Mouse (Mus musculus): ENCODE measurements around the gene Enpp4.

Gene Enpp4

DNA sequence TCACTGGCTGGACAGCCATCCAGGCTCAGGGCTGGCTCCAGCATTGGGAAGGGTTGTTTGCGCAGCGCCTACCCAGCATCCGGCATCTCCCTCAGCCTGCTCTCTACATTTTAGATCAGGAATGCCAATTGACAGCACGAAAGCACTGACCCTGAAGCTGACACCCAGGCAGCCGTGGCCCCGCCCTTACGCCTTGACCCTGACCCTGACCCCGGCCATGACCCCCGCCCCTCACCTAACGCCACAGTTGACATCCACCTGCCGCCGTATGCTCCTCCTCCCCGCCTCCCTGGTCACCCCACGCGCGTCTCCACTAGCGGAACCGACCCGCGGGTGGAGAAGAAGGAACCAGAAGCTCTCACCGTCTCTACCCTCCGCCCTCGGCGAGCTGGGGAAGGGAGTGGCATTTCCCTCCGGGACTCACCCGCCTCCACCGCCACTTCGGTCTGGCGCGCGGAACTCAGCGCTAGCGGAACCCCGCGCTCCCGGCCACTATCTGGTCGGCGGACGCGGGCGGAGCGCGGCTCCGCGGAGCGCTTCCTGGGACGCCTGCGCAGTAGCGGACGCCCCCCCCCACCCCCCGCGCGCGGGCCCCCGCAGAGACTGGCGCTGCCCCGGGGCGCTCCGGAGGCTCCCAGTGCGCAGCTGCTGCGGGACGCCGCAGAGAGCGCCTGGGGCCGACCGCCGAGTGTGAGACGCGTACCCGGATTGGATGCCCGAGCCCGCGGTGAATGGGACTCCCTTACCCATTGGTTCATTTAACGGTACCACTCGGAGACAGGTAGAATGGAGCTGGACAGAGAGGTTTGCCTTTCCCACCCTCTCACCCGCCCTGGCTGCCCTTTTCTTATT is at the start of gene Enpp4:
Gene Enpp4, minus strand, starts transcription at position 523 of the 852 bp plus-strand sequence.
- DNase-seq: peak; percentile 93

DNA sequence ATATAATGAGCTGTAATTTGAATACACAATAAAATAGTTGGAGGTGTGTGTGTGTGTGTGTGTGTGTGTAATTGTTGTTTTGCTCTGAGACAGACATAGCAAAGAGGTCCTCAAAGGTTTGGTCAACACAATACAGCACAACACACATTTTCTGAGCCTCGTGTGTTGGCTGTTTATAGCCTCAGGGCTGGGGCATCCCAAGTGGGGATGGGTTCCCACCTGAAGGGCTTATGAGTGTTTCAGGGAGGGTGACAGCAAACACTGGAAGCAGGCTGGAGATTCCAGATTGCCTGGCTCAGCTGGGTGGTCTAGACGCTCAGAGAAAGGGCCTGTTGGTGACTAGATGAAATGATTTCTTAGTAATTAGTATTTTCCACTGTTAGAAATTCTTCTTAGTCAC is 49.6 kb upstream of the Enpp4 start:
- DNase-seq: no peak

DNA sequence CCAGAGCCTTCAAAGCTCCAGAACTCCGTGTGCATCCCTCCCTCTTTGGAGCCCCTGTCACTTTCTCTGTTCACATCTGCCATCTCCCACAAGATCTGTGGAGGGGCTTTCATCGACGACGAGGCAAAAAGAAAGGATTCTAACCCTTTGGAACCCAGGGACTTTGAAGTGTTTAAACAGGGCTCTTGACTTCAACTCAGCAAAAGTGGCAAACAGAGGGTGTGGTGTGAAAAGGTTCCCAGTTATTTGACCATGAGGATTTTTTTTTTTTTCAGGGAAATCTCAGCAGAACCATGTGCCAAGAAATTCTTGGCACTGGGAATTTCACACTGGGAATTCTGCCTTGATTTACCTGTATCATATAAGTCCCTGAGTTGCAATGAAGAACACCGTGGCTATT is 48.3 kb upstream of the Enpp4 start:
- no peak for DNase-seq

DNA sequence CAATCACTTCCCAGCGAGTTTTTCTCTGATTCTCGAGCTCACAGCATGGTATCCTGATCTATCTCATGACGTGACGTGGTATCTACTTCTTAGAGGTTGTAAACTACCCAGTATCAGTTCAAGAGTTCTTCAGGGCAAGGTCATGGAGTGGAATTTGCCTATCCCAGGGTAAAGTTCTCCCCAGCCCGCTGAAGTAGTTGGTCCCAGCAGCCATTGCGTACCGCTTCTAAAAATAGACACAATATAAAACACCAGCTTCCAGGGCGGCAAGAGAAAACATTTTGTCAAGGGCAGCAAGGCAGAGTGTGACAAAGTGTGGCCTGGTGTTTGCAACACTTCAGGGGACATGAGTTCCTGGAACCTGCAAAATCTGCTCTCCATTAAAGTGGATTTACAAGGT is 46.3 kb upstream of the Enpp4 start:
- DNase-seq: no peak

DNA sequence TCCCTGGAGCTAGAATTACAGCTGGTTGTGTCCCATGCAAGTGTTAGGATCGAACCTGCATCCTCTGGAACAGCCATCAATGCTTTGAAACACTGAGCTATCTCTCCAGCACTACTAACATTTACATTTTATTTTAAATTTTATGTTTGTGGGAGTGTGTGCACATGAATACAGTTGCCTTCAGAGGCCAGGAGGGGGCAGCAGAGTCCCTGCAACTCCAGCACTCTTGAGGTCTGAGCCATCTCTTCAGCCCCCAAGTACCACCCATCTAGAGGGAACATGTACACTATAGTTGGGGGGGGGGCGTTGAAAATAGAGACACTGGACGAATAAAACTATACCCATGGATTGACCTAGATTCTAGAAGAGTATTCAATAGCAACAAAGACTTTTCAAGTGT is 45.5 kb upstream of the Enpp4 start:
- DNase-seq: no peak

DNA sequence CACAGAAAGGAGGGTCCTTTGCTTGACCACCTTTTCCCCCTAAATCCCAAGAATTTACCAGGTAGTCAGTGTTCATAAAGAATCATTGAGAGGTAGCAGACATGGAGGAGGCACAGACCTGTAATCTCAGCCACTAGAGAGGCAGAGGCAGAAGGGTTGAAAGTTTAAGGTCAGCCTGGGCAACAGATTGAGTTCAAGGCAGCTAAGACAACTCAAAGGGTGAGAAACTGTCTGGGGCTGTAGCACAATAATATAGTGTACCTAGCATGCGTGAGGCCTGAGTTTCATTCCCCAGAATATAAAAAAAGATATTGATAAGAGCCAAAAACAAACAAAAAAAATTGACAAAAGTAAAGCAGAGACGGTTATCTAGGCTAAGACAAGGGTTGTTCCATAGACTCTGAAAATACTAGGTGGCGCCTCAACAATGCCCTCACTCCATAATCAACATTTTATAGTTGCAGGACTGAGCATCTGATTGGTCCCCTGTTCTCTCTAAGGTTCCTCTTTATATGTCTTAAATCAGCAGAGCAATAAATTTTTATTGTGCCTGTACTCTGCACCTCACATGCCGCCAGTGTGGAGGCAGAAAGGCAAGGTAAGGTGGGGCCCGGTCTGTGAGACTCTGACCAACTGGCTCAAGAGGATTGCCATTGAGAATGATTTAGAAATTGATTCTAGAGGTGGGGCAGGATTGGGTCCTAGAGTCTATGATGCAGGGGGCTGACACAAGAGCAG is 42.7 kb upstream of the Enpp4 start:
- DNase-seq: no peak

DNA sequence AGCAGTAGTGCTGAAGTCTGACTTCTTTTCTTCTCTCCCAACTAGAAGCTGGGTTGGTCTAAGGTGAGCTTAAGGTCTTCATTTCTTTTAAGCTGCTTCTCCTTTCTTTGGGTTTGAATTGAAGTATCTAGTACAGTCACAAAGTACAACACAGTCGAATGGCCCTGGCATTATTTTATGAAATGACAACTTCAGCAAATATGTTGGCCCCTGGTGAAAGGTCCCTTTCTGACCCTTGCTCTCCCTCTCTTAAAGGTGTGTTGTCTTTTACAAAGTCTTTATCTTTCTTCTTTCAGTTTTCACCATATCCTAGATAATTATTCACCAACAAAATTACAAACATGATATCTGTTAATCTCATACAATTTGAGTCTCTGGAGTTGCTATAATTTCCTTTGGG is 40.2 kb upstream of the Enpp4 start:
- no peak for DNase-seq

DNA sequence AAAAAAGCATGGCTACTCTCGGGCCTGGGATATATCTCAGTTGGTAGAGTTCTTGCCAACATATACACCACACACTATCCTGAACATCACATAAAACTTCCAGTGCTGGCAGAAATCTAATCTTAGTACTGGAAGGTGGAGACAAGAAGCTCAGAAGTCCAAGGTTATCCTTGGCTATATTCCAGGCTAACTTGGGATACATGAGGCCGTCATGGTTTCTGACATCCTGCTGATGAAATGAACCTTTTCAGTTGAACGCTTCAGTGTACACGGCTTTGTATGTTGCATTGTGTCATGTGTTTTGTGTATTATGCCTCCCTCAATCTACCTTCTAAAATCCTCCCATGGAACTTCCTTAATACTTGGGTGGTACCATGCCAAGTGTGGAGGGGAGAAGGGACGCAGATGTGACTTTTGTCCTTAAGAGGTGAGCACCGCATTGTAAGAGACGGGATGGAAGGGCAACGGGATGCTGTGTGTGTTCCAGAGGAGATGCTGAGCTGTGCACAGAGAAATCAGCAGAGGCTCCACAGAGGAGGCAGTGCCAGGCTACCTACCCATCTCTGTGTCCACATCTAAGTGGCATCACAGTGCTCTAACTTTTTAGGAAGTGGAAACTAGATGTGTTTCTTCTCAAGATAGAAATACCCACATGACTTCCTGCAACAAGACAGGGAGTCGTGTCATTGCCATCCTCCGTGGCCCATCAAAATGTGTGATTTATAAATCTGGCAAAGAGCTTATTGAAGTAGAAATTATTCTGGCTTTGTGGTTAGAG is 31.4 kb upstream of the Enpp4 start:
- DNase-seq: no peak

DNA sequence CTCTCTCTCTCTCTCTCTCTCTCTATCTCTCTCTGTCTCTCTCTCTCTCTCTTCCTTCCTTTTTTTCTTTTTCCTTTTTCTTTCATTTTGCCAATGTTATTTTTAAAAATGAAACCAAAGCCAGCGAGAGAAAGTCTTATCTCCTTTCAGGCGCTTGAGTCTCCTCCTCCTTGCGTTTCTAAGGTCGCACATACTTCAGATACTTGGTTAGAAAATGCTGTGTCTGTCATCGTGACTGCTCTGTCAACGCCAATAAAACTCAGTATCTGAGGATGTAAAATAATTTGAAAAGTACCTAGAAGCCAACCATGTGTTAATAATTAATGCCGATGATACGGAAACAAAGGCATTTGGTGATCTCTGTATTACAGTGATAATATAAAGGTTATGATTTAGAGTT is 30.4 kb upstream of the Enpp4 start:
- DNase-seq: no peak

DNA sequence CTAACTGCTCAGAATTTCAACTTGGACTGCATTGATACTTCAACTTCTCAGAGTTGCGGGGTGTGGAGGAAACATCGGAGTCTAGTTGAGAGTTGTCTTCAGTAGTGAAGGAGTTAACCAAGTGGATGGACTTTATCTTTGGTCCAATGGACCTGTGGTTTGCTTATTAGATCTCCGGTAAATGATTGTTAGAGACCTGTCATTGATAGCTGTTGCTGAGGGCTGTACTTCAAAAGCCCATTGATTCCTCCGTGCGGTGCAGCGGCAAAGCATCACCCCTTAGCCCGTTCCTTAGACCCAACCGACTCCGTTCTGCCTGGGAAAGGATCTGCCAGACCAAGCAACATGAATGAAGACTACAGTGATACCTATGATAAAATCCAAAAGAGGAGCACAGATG is 28.9 kb upstream of the Enpp4 start:
- no peak for DNase-seq

DNA sequence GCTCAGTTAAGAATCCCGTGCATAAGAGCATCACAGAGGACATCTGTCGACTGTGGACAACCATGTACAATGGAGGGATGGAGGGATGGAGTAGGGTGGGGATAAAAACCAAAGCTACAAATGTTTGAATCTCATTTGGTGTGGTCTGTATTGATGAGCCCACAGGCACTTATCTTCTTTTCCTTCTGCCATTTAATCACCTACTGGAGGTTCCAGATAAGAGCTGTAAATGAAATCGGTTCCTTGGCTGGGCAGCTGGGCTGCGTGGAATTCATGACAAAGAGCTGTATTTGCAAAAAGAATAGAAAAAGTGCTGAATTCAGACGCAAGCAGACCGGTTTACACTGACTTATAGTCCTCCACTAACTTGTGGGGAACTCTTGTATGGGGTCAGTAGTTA is 28.5 kb upstream of the Enpp4 start:
- no peak for DNase-seq

DNA sequence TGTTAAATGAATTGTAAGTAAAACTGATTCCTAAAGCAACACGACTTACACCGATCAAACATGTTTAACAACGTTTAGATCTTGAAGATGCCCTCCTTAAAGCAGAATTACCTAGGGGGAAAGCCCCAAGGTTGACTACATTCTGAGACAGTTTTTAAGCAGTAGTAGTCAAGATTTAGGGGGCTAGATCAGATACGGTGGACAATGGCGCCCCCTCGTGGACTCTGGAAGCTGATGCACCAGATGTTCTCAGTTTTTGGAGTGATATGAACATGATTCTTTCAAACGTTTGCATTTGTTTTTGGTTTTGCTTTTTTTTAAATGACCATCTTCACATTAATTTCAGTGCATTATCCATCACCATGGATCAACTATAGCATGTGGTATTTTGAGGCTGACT is 24.8 kb upstream of the Enpp4 start:
- peak; percentile 23 for DNase-seq

DNA sequence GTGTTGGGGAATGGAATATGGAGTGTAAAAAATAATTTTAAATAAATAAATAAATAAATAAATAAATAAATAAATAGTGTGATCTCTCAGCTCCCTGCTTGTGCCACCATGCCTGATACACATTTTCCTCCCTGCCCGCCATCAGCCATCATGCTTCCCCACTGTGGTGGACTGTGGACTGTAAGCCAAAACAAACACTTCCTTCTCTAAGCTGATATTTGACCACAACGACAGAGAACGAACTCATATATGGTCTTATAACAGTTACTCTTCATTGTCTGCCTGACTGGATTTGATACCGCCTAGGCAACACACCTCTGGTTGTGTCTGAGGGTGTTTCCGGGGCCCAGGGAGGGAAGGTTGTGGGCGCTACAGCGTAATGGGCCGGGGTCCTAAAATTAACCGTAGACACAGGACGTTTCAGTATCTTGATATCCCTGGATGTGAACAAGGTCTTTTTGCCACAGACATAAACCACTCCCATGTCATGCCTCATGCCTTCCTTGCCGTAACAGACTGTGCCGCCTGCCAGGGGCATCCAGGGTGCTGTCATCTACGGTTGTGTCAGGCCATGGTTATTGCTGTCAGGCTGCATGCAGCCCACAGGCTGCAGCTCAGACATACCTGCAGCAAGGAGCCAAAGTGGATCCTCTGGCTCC is 23.6 kb upstream of the Enpp4 start:
- no peak for DNase-seq

DNA sequence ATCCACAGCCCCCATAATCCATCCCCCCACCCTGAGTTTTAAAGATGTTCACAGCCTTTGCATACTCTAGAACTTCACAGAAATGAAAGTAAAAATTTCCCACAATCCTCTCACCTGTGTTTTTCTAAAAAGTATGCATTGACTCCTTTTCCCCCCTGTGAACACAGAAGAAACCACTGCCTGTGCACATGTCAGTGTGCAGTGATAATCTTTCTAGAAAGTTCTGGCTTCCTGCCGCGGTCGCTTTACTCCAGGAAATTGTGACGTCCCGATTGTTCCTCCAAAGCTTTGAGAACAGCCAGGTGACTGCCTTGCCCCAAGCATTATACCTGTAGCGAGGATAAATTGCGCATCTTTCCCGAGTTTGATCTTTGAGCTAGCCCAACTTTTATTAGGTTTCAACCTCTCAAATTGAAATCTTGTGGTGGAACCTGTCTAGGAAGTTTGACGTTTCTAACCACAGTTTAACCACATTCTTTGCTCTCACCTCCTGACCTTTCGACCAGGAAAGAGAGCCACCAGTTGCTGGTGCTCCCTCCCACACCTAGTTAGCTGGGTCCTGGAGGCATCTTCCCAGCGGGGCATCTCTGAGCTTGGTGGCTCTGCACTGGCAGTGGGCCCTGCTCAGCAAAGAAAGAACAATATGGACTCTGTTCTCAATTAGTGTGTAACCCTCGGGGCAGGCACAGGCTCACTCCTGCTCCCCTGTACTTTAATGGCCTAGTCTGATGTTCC is 15.9 kb upstream of the Enpp4 start:
- peak; percentile 38 for DNase-seq

DNA sequence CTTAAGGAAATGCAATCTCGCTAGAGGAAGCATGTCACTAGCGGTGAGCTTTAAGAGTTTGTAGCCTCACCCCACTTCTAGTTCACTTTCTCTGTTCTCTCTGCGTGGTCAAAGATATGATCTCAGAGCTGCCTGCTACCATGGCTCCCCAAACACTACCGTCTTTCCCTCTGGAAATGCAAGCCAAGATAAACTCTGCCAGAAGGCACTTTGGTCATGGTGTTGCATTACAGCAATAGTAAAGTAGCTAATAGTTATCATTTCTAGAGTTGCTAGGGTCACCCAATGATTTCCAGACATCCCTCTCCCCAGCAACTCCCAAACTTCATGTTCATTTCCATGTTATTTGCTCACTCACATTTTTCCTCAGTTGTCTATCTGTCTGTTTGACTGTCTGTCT is 12.6 kb upstream of the Enpp4 start:
- DNase-seq: no peak

DNA sequence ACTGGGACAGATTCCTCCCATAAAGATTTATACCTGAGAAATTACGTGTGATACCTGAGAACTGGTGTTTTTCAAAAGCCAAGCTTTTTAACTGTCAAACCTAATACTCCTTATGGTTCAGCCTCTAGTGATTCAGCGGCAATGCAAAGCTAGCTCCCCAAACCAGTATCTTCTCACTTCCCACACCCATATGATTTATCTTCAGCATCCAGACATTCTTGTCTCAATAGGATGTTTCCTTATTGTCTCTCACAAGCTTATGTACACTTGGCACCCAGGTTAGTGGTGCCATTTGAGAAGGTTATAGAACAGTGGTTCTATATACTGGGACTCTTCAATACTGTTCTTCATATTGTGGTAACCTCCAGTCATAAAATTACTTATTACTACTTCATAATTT is 12.1 kb upstream of the Enpp4 start:
- DNase-seq: no peak

DNA sequence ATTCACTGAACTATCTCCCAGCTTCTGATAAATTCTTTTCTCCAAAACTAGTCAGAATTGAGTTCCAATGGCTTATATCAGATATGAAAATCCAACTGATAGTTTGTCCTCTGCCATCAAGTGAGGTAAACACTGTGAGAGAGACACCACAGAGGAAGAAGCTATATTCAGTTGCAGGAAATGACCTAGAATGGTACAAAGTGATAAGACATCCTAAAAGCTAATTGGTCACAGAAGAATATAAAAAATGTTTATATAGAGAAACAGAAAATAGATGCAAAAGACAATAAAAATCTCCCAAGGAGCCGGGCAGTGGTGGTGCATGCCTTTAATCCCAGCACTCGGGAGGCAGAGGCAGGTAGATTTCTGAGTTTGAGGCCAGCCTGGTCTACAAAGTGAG is 11.0 kb upstream of the Enpp4 start:
- no peak for DNase-seq

DNA sequence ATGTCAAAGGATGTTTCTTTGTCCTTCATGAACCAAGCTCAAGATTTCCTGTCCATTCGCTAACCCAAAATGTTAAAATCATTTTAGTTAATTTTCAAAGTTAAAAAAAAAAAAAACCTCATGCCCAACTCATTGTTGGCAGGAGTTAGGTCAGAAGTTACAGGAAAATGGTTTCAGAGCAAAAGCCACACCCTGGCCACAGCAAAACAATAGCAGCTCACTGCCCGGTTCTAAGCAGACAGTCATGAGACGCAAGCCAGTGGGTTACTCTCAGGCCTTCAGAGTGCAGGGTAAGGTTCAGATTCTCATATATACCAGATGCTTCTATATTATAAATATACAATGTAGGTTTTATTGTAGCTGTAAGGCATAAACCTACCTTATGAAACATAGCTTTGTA is 2.7 kb upstream of the Enpp4 start:
- DNase-seq: no peak

DNA sequence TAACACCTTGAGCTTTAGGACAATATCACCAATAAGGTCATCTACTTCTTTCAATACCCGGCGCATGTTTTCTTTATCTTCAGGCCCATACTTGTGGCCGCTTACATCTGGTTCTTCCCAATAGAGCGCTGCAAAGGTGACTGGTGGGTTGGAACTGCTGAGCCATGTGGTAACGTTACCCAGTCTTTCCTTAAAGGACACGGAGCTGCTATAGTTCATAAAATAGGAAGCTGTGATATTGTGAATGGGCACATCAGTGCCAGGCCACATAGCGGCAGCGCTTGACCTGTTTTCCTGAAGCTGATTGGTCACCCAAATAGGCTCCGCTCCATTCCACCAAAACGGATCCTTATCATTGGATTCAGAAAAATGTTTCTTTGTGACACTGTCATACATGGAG is 3.6 kb downstream of the Enpp4 start:
- no peak for DNase-seq

DNA sequence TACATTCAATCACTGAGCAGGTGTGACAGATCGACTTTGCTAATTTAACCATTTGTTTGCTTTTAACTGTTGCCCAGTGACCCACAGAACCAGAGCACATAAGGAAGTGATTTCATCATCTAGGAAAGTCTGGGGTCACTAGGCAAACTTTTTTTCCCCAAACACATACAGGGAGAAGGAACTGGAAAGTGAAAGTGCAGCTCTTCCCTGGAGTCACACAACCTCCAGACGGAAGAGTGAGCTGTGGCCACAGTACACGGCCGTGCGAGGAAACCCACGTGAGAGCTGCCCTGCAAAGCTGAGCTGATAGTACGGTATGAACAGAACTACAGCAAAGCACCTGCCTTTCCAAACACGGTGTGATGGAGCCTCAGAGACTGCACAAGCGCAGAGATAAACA is 4.7 kb downstream of the Enpp4 start:
- no peak for DNase-seq

DNA sequence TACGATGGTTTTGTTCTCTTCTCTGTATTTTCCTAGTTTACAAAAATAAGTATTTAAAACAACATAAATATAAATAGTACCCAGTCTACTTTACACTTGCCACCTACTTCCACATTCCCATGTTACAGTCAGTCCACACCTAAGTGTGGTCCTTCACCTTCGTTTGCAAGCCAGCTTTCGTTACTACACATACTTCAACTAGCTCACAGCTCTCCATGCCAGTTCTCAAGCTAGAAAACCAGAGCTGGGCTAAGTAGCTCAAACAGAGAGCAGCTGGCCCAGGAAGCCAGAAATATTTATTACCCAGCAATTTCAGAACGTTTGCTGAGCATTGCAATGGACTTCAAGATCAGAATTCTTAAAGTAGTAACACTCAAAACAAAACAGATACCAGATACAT is 5.1 kb downstream of the Enpp4 start:
- no peak for DNase-seq

DNA sequence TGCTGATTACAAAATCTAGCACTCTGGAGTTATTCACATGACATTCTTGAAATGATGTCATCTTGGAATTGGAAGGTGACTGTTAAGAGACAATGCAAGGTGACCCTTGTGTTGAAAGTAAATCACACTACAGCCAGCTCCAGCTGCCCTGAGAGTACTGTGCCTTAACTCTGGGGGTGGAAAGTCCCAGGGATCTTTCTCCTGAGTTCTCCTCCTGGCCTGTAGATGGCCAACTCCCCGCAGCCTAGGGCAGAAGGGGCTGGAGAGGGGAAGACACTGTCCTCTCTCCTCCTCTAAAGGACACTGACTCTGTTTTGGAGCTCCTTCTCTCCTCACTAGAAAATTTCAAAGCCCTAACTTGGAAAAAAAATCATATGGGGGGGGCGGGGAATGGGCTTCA is 14.1 kb downstream of the Enpp4 start:
- no peak for DNase-seq

DNA sequence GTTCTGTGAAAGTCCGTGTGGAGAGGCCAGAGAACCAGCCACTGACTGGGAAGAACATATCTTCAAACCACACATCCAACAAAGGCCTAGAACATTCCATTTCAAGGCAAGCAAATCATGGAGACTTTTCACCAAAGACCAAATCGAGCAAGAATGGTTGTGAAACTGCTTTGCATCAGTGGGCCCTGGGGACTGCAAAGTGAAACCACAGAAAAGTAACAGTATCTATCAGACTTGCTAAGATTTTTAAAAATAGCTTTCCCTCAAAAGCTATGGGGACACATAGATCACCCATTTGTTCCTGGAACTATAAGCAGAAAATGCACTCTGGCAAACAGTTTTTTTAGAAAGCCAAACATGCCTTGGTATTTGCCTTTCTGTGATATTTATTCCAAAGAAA is 14.7 kb downstream of the Enpp4 start:
- no peak for DNase-seq

Measured in layer of hippocampus, adult 9-11 months (tissue).